Mouse (Mus musculus) liver, postnatal 0 days (tissue): ENCODE measurements around the gene Dnlz. TPM values are rescaled to one million over a fixed set of nuclear protein-coding genes. Genes with fewer than 3 reads are reported as not detected.

Source experiments
- ATAC-seq: fragments of 200-750 bp; cut with Nextera tagmentation; 2 replicates; pipeline ENCODE4 v1.8.0; 2017; ENCODE audit warnings: mild to moderate bottlenecking, moderate library complexity
- DNase-seq: peaks from one replicate; pipeline ENCODE4 v3.0.0-alpha.2; 2016
- H3K27ac ChIP-seq: fragments of 300-500 bp; sonication (generic); 2 replicates; pipeline ENCODE4 v1.5.1; 2014; ENCODE audit warnings: antibody characterized with exemption, moderate library complexity, mild to moderate bottlenecking, low read depth
- H3K27me3 ChIP-seq: fragments of 300-500 bp; sonication (generic); 2 replicates; pipeline ENCODE4 v1.6.1; 2014; ENCODE audit warnings: low read length, control low read depth, mixed read lengths; ENCODE audit not compliant: insufficient read depth
- H3K36me3 ChIP-seq: fragments of 300-500 bp; sonication (generic); replicated peaks from 2 replicates; pipeline ENCODE4 v1.6.1; 2014; ENCODE audit warnings: mild to moderate bottlenecking, control low read depth, low read length, moderate library complexity, mixed read lengths; ENCODE audit not compliant: insufficient read depth
- H3K4me1 ChIP-seq: fragments of 300-500 bp; sonication (generic); 2 replicates; pipeline ENCODE4 v1.6.1; 2014; ENCODE audit warnings: antibody characterized with exemption, mild to moderate bottlenecking, control low read depth; ENCODE audit not compliant: insufficient read depth
- H3K4me2 ChIP-seq: fragments of 300-500 bp; sonication (generic); 2 replicates; pipeline ENCODE4 v1.6.1; 2014; ENCODE audit warnings: low read depth, mild to moderate bottlenecking, low read length, moderate library complexity, mixed read lengths
- H3K4me3 ChIP-seq: fragments of 300-500 bp; sonication (generic); 2 replicates; pipeline ENCODE4 v1.5.1; 2014; ENCODE audit warnings: low read depth, low read length
- H3K9ac ChIP-seq: fragments of 300-500 bp; sonication (generic); replicated peaks from 2 replicates; pipeline ENCODE4 v1.6.1; 2014; ENCODE audit warnings: mild to moderate bottlenecking, moderate library complexity
- H3K9me3 ChIP-seq: fragments of 300-500 bp; sonication (generic); 2 replicates; pipeline ENCODE4 v1.6.1; 2016; ENCODE audit warnings: mild to moderate bottlenecking, control low read depth, low read length, mixed read lengths
- CTCF ChIP-seq: sonication (generic); IDR thresholded peaks from 2 replicates; pipeline ENCODE4 v1.5.1; 2016; ENCODE audit warnings: antibody characterized with exemption, low read depth
- EP300 ChIP-seq: IDR thresholded peaks from 2 replicates; pipeline ENCODE4 v1.6.1; 2016; ENCODE audit warnings: antibody characterized with exemption, low read depth, mild to moderate bottlenecking
- WGBS: fragments of 180-500 bp; shearing (Covaris S2); extraction: QIAGEN DNeasy Blood & Tissue Kit; methylation state at CpG from one replicate; pipeline ENCODE4 v1.1.7; 2014; ENCODE audit not compliant: insufficient replicate concordance; 5-methylcytosine and 5-hydroxymethylcytosine counted together
- polyA plus RNA-seq: library from polyadenylated mRNA; unstranded; fragments of >200 nt; fragmentation: Nextera tagmentation; extraction: Ambion mirVana; gene quantifications from 2 replicates; pipeline ENCODE4 v1.2.1, GENCODE M21; 2015

The Dnlz gene
- polyA plus RNA-seq, 1 experiment from 2014 or later = 7.5 TPM

GRCm38 (mm10) chr2:26372396-26372795 lies 20.5 kb upstream of the Dnlz start:
- Histone ChIP-seq H3K4me1 (no peaks in the 10 kb centered on the region), H3K27ac (no peak overlapping the region), H3K36me3 (peaks cover 78% of the 10 kb centered on the region), H3K9ac (no peak overlapping the region), H3K9me3 (no peaks in the 10 kb centered on the region), H3K4me3 (no peak overlapping the region), H3K27me3 (no peaks in the 10 kb centered on the region), H3K4me2 (no peak overlapping the region)
- DNase-seq (no peak), ATAC-seq (no peak)
- TF ChIP-seq EP300 (no peak), CTCF (no peak)
- 92% methylated on average over 8 of the region's 8 CpGs for WGBS

GRCm38 (mm10) chr2:26368572-26368971 lies 16.7 kb upstream of the Dnlz start:
- peaks cover 61% of the 10 kb centered on the region for H3K36me3 ChIP-seq
- H3K9me3 ChIP-seq = no peaks in the 10 kb centered on the region
- no peak overlapping the region for H3K4me3 ChIP-seq
- DNase-seq (no peak), ATAC-seq (no peak)
- H3K27me3 ChIP-seq = no peaks in the 10 kb centered on the region
- H3K4me2 ChIP-seq = no peak overlapping the region
- H3K4me1 ChIP-seq = no peaks in the 10 kb centered on the region
- no peak overlapping the region for H3K27ac ChIP-seq
- WGBS = 76% methylated on average over 1 of the region's 1 CpGs
- no peak for TF ChIP-seq CTCF
- no peak for TF ChIP-seq EP300
- no peak overlapping the region for H3K9ac ChIP-seq

GRCm38 (mm10) chr2:26367911-26368310 lies 16.0 kb upstream of the Dnlz start:
- H3K36me3 ChIP-seq = peaks cover 55% of the 10 kb centered on the region
- DNase-seq (no peak), ATAC-seq (no peak)
- no peaks in the 10 kb centered on the region for H3K27me3 ChIP-seq
- H3K9me3 ChIP-seq = no peaks in the 10 kb centered on the region
- no peak overlapping the region for H3K27ac ChIP-seq
- TF ChIP-seq CTCF = no peak
- no peak for TF ChIP-seq EP300
- no peak overlapping the region for H3K4me2 ChIP-seq
- H3K4me3 ChIP-seq = no peak overlapping the region
- WGBS = 82% methylated on average over 6 of the region's 6 CpGs
- H3K4me1 ChIP-seq = no peaks in the 10 kb centered on the region
- H3K9ac ChIP-seq = no peak overlapping the region

GRCm38 (mm10) chr2:26364738-26365465 lies 13.0 kb upstream of the Dnlz start:
- Histone ChIP-seq H3K27ac (no peak overlapping the region), H3K9me3 (no peaks in the 10 kb centered on the region), H3K9ac (no peak overlapping the region), H3K4me3 (no peak overlapping the region), H3K36me3 (peaks cover 35% of the 10 kb centered on the region), H3K4me2 (no peak overlapping the region), H3K27me3 (no peaks in the 10 kb centered on the region), H3K4me1 (no peaks in the 10 kb centered on the region)
- DNase-seq = peak; percentile 49
- WGBS = 78% methylated on average over 10 of the region's 10 CpGs
- TF ChIP-seq EP300 (no peak), CTCF (no peak)
- no peak for ATAC-seq

- Histone ChIP-seq H3K27ac (no peak overlapping the region), H3K4me2 (no peak overlapping the region), H3K27me3 (no peaks in the 10 kb centered on the region), H3K9me3 (no peaks in the 10 kb centered on the region), H3K4me3 (no peak overlapping the region), H3K36me3 (peaks cover 24% of the 10 kb centered on the region), H3K9ac (no peak overlapping the region), H3K4me1 (no peaks in the 10 kb centered on the region)
- TF ChIP-seq EP300 (no peak), CTCF (no peak)
- ATAC-seq (no peak), DNase-seq (no peak)
- WGBS = 76% methylated on average over 5 of the region's 5 CpGs
Measured at GRCm38 (mm10) chr2:26363481-26363880, 11.6 kb upstream of the Dnlz start.

GRCm38 (mm10) chr2:26362991-26363390 lies 11.1 kb upstream of the Dnlz start:
- TF ChIP-seq EP300 (no peak), CTCF (no peak)
- peaks cover 19% of the 10 kb centered on the region for H3K36me3 ChIP-seq
- DNase-seq (no peak), ATAC-seq (no peak)
- H3K9me3 ChIP-seq = no peaks in the 10 kb centered on the region
- 78% methylated on average over 5 of the region's 5 CpGs for WGBS
- H3K4me3 ChIP-seq = no peak overlapping the region
- H3K4me1 ChIP-seq = no peaks in the 10 kb centered on the region
- H3K27ac ChIP-seq = no peak overlapping the region
- no peak overlapping the region for H3K4me2 ChIP-seq
- H3K27me3 ChIP-seq = no peaks in the 10 kb centered on the region
- H3K9ac ChIP-seq = no peak overlapping the region

- TF ChIP-seq EP300 (no peak), CTCF (no peak)
Measured at GRCm38 (mm10) chr2:26360772-26361171, 8.9 kb upstream of the Dnlz start, which contains the start of gene Card9. TSS of gene Card9 (minus strand) at chr2:26360918.

More at GRCm38 (mm10) chr2:26360772-26361171, 8.9 kb upstream of the Dnlz start, which contains the start of gene Card9:
- DNase-seq (no peak), ATAC-seq (peak; percentile 43)
- H3K4me2 ChIP-seq = peak within 1 kb of the TSS; percentile 59
- H3K9ac ChIP-seq = no peak within 1 kb of the TSS
- no peaks in the 10 kb centered on the region for H3K27me3 ChIP-seq
- H3K9me3 ChIP-seq = no peaks in the 10 kb centered on the region
- H3K4me3 ChIP-seq = peak within 1 kb of the TSS; percentile 33
- no peaks in the 10 kb centered on the region for H3K4me1 ChIP-seq
- whole genome bisulfite sequencing = 16% methylated on average over 3 of the region's 3 CpGs
- peak within 1 kb of the TSS; percentile 4 for H3K27ac ChIP-seq
- peaks cover 3% of the 10 kb centered on the region for H3K36me3 ChIP-seq
